Mouse (Mus musculus) heart, postnatal 0 days (tissue): Measurements from ENCODE around the gene Dnajc9. TPM values are rescaled to one million over a fixed set of nuclear protein-coding genes. Genes with fewer than 3 reads are reported as not detected.

Source experiments
- ATAC-seq: fragments of 200-750 bp; cut with Nextera tagmentation; 2 replicates; pipeline ENCODE4 v1.8.0; 2017; ENCODE audit warnings: low read depth, moderate number of reproducible peaks, moderate library complexity; ENCODE audit not compliant: insufficient read depth
- DNase-seq: peaks from one replicate; pipeline ENCODE4 v3.0.0-alpha.2; 2016; ENCODE audit warnings: low spot score
- H3K27ac ChIP-seq: fragments of 300-500 bp; sonication (generic); 2 replicates; pipeline ENCODE4 v1.5.1; 2014; ENCODE audit warnings: low read depth, mild to moderate bottlenecking
- H3K27me3 ChIP-seq: fragments of 300-500 bp; sonication (generic); 2 replicates; pipeline ENCODE4 v1.6.1; 2014; ENCODE audit warnings: low read length, mixed read lengths; ENCODE audit not compliant: control insufficient read depth, insufficient read depth
- H3K36me3 ChIP-seq: fragments of 300-500 bp; sonication (generic); replicated peaks from 2 replicates; pipeline ENCODE4 v1.6.1; 2014; ENCODE audit warnings: low read length, mixed read lengths; ENCODE audit not compliant: control insufficient read depth, insufficient read depth
- H3K4me1 ChIP-seq: fragments of 300-500 bp; sonication (generic); 2 replicates; pipeline ENCODE4 v1.6.1; 2014; ENCODE audit warnings: antibody characterized with exemption; ENCODE audit not compliant: control insufficient read depth, insufficient read depth
- H3K4me2 ChIP-seq: fragments of 300-500 bp; sonication (generic); 2 replicates; pipeline ENCODE4 v1.6.1; 2014; ENCODE audit warnings: low read depth, mild to moderate bottlenecking, low read length, moderate library complexity
- H3K4me3 ChIP-seq: fragments of 300-500 bp; sonication (generic); 2 replicates; pipeline ENCODE4 v1.5.1; 2014; ENCODE audit warnings: low read depth, low read length
- H3K9ac ChIP-seq: fragments of 300-500 bp; sonication (generic); replicated peaks from 2 replicates; pipeline ENCODE4 v1.6.1; 2014; ENCODE audit warnings: low read depth, low read length, mixed read lengths
- H3K9me3 ChIP-seq: fragments of 300-500 bp; sonication (generic); replicated peaks from 2 replicates; pipeline ENCODE4 v1.6.1; 2016; ENCODE audit warnings: low read length; ENCODE audit not compliant: control insufficient read depth
- CTCF ChIP-seq: IDR thresholded peaks from 2 replicates; pipeline ENCODE4 v1.5.1; 2016; ENCODE audit warnings: antibody characterized with exemption, control low read depth, low read depth
- EP300 ChIP-seq: IDR thresholded peaks from 2 replicates; pipeline ENCODE4 v1.6.1; 2016; ENCODE audit warnings: antibody characterized with exemption, low read depth
- WGBS: fragments of 180-500 bp; shearing (Covaris S2); extraction: QIAGEN DNeasy Blood & Tissue Kit; methylation state at CpG from one replicate; pipeline ENCODE4 v1.1.7; 2014; 5-methylcytosine and 5-hydroxymethylcytosine counted together
- polyA plus RNA-seq: library from polyadenylated mRNA; unstranded; fragments of >200 nt; fragmentation: Nextera tagmentation; extraction: Ambion mirVana; gene quantifications from 2 replicates; pipeline ENCODE4 v1.2.1, GENCODE M21; 2015
- total RNA-seq: library from RNA; depleted of rRNA; stranded (reverse); fragments of >200 nt; gene quantifications from 2 replicates; pipeline ENCODE4 v1.2.3, GENCODE M21; 2014; ENCODE audit warnings: low replicate concordance

Dnajc9 gene
- total and polyA plus RNA-seq, 2 experiments from 2014 or later = 41.4 to 41.9 TPM

DNA sequence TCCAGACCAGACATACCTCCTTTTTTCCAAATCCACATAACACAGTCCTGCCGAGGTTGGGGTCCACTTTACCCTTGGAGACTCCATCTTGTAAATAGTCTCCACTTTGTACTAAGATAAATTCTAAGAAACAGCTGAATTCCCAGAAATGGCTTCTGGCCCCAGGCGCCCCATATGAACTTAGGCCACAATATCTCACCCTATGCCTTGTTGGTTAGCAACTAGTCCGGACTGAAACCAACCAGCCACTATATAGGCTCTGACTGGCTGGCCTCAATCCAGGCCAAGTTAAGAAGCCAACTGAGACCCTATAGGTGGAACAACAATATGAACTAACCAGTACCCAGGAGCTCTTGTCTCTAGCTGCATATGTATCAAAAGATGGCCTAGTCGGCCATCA is 3.6 kb upstream of the Dnajc9 start:
- peaks cover 19% of the 10 kb centered on the region for H3K4me1 ChIP-seq
- WGBS = 81% methylated on average over 3 of the region's 4 CpGs
- H3K4me2 ChIP-seq = peak overlapping the region; percentile 54; the same call in 1 of the 2 replicates
- no peaks in the 10 kb centered on the region for H3K9me3 ChIP-seq
- no peak overlapping the region for H3K27ac ChIP-seq
- ATAC-seq (no peak), DNase-seq (no peak)
- no peak overlapping the region for H3K4me3 ChIP-seq
- no peak overlapping the region for H3K9ac ChIP-seq
- H3K27me3 ChIP-seq = no peaks in the 10 kb centered on the region
- no peak for TF ChIP-seq CTCF
- peaks cover 13% of the 10 kb centered on the region; the same call in 1 of the 2 replicates for H3K36me3 ChIP-seq

DNA sequence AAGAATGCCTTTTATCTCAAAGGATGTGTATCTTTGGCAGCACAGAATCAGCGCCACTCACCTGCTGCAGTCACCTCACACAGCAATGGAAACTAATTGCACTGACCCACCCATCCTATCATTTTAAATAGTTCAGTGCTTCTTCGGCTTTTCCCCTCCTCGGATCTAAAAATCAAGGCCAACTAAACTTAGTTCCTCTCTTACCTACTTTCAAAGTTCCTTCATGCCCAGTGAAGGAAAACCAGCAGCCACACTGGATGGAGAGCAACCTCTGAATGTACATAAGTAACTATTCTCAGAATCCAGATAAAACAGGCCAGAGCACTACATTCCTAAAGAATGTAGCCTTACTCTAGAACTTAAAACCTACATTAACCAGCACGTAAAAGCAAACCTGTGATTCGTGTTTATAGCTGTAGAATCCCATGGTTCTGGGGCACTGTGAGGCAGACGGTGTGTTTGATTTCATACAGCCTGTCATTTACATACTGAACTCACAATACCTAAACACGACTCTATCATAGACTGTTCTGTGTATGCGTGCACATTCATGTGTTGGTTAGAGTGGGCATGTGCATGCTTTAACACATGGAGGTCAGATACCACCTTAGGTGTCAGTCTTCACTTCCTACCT is 853 bp upstream of the Dnajc9 start:
- Histone ChIP-seq H3K27me3 (no peaks in the 10 kb centered on the region), H3K4me3 (peak overlapping the region; percentile 67), H3K27ac (peak overlapping the region; percentile 76), H3K9me3 (no peaks in the 10 kb centered on the region), H3K9ac (peak overlapping the region; percentile 53; the same call in 1 of the 2 replicates), H3K36me3 (peaks cover 22% of the 10 kb centered on the region), H3K4me1 (peaks cover 26% of the 10 kb centered on the region), H3K4me2 (peak overlapping the region; percentile 95)
- no peak for DNase-seq
- TF ChIP-seq EP300 (no peak), CTCF (no peak)
- WGBS = 85% methylated on average over 8 of the region's 8 CpGs
- no peak for ATAC-seq

DNA sequence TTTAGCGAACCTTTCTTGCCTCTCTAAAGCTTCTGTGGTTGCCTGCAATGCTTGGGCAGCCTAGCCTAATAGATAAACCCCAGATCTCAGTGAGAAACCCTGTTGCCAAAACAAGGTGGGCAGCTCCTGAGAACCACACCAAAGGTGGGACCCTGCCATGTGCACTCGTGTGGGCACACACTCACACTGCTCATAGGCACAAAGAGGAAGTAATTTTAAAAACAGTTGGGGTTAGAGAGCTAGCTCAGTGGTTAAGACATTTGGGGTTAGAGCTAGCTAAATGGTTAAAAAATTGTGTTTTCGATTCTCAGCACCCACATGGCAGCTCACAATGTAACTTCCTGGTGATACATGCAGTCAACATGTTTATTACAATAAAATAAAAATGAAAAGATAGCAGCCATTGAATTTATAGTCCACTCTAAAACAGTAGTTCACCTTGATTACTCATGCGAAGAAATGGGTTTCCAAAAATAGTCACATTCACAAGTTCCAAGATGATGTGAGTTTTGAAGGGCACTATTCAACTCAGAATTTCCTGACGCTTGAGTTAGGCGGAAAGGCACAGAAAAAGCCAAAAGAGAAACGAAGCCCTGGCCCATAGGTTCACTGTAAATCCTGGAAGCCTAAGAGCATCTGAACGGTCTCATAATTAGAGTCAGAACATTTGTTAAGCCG is 8.8 kb downstream of the Dnajc9 start:
- Histone ChIP-seq H3K27ac (no peak overlapping the region), H3K4me2 (no peak overlapping the region), H3K27me3 (no peaks in the 10 kb centered on the region), H3K4me1 (peaks cover 4% of the 10 kb centered on the region; the same call in 1 of the 2 replicates), H3K9ac (no peak overlapping the region), H3K4me3 (no peak overlapping the region), H3K9me3 (no peaks in the 10 kb centered on the region), H3K36me3 (peaks cover 48% of the 10 kb centered on the region)
- 81% methylated on average over 9 of the region's 9 CpGs for WGBS
- TF ChIP-seq EP300 = no peak
- TF ChIP-seq CTCF = no peak
- no peak for DNase-seq
- no peak for ATAC-seq

DNA sequence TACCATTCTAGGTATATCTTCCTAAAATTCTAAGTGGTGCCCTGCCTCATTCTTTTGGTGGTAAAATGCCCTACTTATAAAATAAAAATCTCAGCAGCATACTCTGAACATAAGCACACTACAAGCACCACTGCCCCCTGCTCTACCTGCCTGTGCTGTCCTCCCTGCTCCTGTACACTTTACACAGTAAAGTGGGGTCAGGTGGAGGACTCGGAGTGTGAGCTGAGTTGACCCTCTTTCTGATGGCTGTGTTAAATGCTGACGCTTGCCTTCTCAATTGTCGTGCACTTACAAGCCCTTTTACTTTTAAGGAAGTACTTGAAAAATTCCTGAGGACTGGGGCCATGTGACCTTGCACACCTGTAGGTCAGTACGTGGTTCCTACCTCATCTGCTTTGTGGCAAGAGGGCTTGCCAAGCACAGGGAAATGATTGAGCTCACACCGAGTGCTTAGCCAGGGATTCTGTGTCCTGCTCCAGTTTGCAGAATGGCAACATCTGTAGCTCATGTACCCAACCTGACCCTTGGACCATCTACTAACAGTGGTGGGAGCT is 9.5 kb downstream of the Dnajc9 start:
- Histone ChIP-seq H3K27me3 (no peaks in the 10 kb centered on the region), H3K9ac (no peak overlapping the region), H3K9me3 (no peaks in the 10 kb centered on the region), H3K4me3 (no peak overlapping the region), H3K36me3 (peaks cover 47% of the 10 kb centered on the region), H3K4me1 (peaks cover 4% of the 10 kb centered on the region; the same call in 1 of the 2 replicates), H3K4me2 (no peak overlapping the region), H3K27ac (no peak overlapping the region)
- TF ChIP-seq CTCF = no peak
- TF ChIP-seq EP300 = no peak
- WGBS = 79% methylated on average over 5 of the region's 5 CpGs
- DNase-seq (no peak), ATAC-seq (no peak)

DNA sequence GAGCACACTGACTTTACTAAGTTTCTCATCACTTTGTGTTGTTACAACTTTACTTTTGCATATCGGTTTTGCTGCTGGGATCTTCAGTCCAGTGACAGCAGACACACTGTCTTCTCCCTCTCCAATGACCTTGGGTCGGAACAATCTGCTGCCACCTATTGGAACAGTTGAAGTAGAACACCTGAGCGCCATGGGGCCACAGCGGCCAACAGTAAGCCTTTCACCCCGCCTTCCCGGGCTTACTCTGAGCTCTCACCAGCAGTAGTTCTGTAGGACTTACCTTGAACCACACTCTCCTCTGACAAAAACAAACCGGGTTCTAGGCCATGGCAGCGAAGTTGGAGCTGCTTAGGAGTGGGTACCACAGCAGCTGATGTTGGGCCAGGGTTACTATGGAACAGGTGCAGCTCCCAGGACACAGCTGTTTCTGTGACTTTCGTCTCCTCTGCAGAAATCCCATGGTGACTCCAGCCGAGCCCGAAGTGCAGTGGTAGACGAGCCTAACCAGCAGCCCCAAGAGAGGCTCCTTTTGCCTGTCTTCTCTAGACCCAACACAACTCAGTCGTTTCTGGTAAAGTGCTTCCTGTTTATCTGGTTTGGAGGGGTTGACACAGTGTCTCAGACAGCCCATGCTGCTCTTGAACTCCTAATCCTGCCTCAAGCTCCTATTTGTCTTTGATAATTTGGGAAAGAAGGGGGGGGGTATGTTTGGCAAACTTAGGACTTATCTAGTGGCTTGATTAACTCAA is 10.2 kb downstream of the Dnajc9 start:
- H3K4me2 ChIP-seq = peak overlapping the region; percentile 15; the same call in 1 of the 2 replicates
- H3K27ac ChIP-seq = peak overlapping the region; percentile 39; the same call in 1 of the 2 replicates
- H3K4me3 ChIP-seq = no peak overlapping the region
- H3K27me3 ChIP-seq = no peaks in the 10 kb centered on the region
- peak; percentile 81 for DNase-seq
- H3K9ac ChIP-seq = no peak overlapping the region
- no peak for TF ChIP-seq EP300
- TF ChIP-seq CTCF = peak; percentile 73
- peak; percentile 88 for ATAC-seq
- no peaks in the 10 kb centered on the region for H3K9me3 ChIP-seq
- H3K4me1 ChIP-seq = peaks cover 4% of the 10 kb centered on the region; the same call in 1 of the 2 replicates
- peaks cover 47% of the 10 kb centered on the region for H3K36me3 ChIP-seq
- WGBS = 33% methylated on average over 13 of the region's 13 CpGs
